Mouse (Mus musculus): ENCODE measurements around the gene Tmem8. TPM values are rescaled to one million over a fixed set of nuclear protein-coding genes. Genes with fewer than 3 reads are reported as not detected.

Gene Tmem8
- polyA plus RNA-seq, 1 experiment from 2014 or later, result 0.33 TPM

DNA sequence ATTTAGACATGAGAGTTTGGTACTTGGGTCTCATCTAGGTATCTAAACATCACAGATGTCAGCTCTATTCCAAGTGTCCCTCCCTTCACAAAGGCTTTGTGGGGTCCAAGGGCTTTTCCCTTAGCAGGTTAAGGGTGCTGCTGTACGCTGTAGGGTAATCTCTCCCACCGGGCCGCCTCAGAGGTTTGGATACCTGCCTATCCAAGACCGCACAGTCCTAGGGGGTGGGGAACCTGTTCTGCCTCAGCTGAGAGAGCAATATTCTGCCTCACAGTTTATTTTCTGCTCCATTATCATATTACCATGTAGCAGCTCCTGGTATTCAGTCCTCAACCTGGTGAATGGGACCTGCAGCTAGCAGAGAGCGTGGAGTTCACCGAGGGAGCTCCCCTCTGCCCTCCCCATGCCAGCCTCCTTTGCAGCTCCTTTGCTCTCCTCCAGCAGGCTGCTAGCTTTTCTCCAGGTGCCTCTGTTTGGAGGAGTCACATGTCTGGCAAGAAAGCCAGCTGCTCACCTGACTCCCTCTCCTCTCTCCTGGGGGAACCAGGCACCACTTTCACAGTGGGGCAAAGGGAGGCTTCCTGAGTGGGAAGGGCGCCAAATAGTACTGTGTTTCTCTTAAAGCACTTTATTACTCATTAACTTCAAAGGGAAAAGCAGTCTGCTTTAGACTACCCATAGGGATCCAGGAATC is 2.3 kb downstream of the Tmem8 start:
- 78% methylated on average over 7 of the region's 7 CpGs for WGBS (ENCODE audit: insufficient replicate concordance)
- Histone ChIP-seq H3K4me2 (no peak overlapping the region), H3K36me3 (ENCODE audit: control insufficient read depth, insufficient read depth, low read length) (no peaks in the 10 kb centered on the region), H3K27ac (ENCODE audit: low read depth, low read length) (no peak overlapping the region), H3K27me3 (ENCODE audit: control insufficient read depth, insufficient read depth, low read length) (peaks cover 86% of the 10 kb centered on the region), H3K4me1 (ENCODE audit: control insufficient read depth, insufficient read depth, low read length) (peaks cover 8% of the 10 kb centered on the region), H3K4me3 (ENCODE audit: low read depth, low read length) (no peak overlapping the region), H3K9ac (ENCODE audit: low read depth, low read length) (no peak overlapping the region), H3K9me3 (replicated peaks; ENCODE audit: control insufficient read depth, low read length) (no peaks in the 10 kb centered on the region)
- no peak for ATAC-seq (replicated peaks; ENCODE audit: insufficient number of reproducible peaks, low FRiP score, low TSS enrichment)

DNA sequence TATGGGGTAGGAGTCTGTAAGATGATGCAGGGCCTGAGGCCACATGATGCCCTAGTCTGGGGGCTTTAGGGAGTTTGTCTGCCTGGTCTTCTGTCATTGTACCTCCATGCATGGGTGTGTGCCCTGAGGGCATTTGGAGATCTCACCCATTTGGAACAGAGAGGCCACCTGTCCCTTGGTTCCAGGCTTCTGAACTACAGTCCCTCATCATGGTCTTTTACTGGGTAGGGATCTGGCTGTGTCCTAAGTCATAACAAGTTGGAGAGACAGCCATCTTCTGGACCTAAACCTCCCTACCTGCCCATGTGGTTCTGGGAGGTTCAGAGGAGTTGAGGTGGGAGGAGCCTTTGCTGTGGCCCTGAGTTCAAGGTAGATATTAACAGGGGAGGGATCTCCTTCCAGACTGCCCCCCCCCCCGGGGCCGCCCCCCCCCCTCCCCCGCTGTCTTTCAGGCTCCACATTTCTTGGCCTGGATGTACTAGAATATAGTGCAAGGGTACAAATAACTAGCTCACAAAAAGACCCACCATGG is 2.9 kb downstream of the Tmem8 start:
- no peak overlapping the region for H3K9ac ChIP-seq (ENCODE audit: low read depth, low read length)
- H3K4me2 ChIP-seq, result no peak overlapping the region
- H3K36me3 ChIP-seq (ENCODE audit: control insufficient read depth, insufficient read depth, low read length), result no peaks in the 10 kb centered on the region
- peaks cover 8% of the 10 kb centered on the region for H3K4me1 ChIP-seq (ENCODE audit: control insufficient read depth, insufficient read depth, low read length)
- H3K27ac ChIP-seq (ENCODE audit: low read depth, low read length), result no peak overlapping the region
- peaks cover 79% of the 10 kb centered on the region for H3K27me3 ChIP-seq (ENCODE audit: control insufficient read depth, insufficient read depth, low read length)
- no peak for ATAC-seq (replicated peaks; ENCODE audit: insufficient number of reproducible peaks, low FRiP score, low TSS enrichment)
- no peaks in the 10 kb centered on the region for H3K9me3 ChIP-seq (replicated peaks; ENCODE audit: control insufficient read depth, low read length)
- WGBS (ENCODE audit: insufficient replicate concordance), result 70% methylated on average over 3 of the region's 3 CpGs
- no peak overlapping the region for H3K4me3 ChIP-seq (ENCODE audit: low read depth, low read length)

DNA sequence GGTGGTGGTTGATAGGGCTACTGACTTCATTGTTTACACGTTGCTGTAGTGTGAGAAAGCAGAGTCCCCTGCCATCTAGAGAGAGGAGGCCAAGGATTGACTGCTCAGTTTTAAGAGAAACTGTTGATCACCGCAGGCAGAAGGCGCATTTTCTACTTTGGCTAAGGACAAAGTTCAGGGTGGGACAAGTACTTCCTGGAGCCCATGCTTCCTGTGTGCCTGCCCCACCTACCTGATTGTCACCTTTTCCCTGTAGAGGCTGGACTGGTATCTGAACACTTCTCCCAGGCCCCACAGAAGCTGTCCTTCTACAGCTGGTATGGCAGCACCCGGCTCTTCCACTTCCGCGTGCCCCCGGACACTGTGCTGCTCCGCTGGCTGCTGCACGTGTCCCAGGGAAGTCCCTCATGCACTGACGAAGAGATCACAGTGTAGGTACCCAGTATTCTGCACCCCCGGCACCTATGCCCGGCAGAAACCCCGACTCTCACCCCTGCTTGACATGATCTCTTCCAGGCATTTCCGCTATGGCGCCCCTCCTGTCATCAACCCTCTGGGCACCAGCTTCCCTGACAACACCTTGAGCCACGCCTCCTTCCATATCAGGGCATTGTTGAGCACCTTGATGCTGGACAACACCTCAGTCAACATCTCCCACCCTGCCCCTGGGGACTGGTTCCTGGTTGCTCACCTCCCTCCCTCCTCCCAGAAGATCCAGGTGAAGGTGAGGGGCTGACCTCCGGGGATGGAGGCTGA is 3.6 kb downstream of the Tmem8 start:
- 78% methylated on average over 17 of the region's 17 CpGs for WGBS (ENCODE audit: insufficient replicate concordance)
- no peaks in the 10 kb centered on the region for H3K9me3 ChIP-seq (replicated peaks; ENCODE audit: control insufficient read depth, low read length)
- ATAC-seq (replicated peaks; ENCODE audit: insufficient number of reproducible peaks, low FRiP score, low TSS enrichment), result no peak
- no peak overlapping the region for H3K27ac ChIP-seq (ENCODE audit: low read depth, low read length)
- H3K4me3 ChIP-seq (ENCODE audit: low read depth, low read length), result no peak overlapping the region
- no peak overlapping the region for H3K9ac ChIP-seq (ENCODE audit: low read depth, low read length)
- no peak overlapping the region for H3K4me2 ChIP-seq
- peaks cover 73% of the 10 kb centered on the region for H3K27me3 ChIP-seq (ENCODE audit: control insufficient read depth, insufficient read depth, low read length)
- H3K36me3 ChIP-seq (ENCODE audit: control insufficient read depth, insufficient read depth, low read length), result no peaks in the 10 kb centered on the region
- H3K4me1 ChIP-seq (ENCODE audit: control insufficient read depth, insufficient read depth, low read length), result peaks cover 8% of the 10 kb centered on the region

DNA sequence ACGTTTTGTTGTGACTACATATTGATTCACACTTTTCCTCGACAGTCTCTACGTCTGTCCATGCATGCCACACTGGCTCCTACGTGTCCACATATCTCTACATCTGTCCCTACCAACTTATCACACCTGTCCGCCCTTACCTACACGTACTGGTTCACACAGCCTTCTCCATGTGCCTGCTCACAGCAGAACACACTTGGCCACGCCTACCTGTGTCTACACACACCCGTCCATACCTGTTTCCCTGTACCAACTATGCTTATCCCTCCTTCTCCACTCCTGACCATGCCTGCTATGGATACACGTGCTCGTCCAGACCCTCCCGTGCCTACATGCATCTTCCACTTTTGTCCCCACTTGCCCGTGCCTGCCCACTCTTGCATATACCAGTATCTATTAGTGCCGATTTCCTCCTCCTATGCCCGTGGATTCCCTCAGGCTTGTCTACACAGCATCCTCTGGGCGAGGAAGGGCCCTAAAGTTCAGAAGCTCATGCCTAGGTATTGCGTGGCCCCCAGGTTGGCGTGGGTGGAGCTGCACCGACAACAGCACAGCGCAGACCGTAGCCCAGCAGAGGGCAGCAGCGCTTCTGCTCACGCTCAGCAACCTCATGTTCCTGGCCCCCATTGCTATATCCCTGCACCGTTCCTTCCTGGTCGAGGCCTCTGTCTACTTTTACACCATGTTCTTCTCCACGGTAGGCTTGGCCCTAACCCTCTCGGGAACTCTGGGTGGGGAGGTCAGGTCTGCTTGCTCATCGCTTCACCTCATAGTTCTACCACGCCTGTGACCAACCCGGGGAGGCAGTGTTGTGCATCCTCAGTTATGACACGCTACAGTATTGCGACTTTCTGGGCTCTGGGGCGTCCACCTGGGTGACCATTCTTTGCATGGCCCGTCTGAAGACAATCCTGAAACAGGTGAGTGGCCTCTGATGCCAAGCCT is 6.9 kb downstream of the Tmem8 start:
- H3K27ac ChIP-seq (ENCODE audit: low read depth, low read length), result no peak overlapping the region
- peaks cover 8% of the 10 kb centered on the region; the same call in 1 of the 2 replicates for H3K4me1 ChIP-seq (ENCODE audit: control insufficient read depth, insufficient read depth, low read length)
- no peak for ATAC-seq (replicated peaks; ENCODE audit: insufficient number of reproducible peaks, low FRiP score, low TSS enrichment)
- 46% methylated on average over 33 of the region's 33 CpGs for WGBS (ENCODE audit: insufficient replicate concordance)
- H3K36me3 ChIP-seq (ENCODE audit: control insufficient read depth, insufficient read depth, low read length), result no peaks in the 10 kb centered on the region
- no peak overlapping the region for H3K4me2 ChIP-seq
- no peak overlapping the region for H3K4me3 ChIP-seq (ENCODE audit: low read depth, low read length)
- no peak overlapping the region for H3K9ac ChIP-seq (ENCODE audit: low read depth, low read length)
- H3K27me3 ChIP-seq (ENCODE audit: control insufficient read depth, insufficient read depth, low read length), result peaks cover 41% of the 10 kb centered on the region
- H3K9me3 ChIP-seq (replicated peaks; ENCODE audit: control insufficient read depth, low read length), result no peaks in the 10 kb centered on the region

DNA sequence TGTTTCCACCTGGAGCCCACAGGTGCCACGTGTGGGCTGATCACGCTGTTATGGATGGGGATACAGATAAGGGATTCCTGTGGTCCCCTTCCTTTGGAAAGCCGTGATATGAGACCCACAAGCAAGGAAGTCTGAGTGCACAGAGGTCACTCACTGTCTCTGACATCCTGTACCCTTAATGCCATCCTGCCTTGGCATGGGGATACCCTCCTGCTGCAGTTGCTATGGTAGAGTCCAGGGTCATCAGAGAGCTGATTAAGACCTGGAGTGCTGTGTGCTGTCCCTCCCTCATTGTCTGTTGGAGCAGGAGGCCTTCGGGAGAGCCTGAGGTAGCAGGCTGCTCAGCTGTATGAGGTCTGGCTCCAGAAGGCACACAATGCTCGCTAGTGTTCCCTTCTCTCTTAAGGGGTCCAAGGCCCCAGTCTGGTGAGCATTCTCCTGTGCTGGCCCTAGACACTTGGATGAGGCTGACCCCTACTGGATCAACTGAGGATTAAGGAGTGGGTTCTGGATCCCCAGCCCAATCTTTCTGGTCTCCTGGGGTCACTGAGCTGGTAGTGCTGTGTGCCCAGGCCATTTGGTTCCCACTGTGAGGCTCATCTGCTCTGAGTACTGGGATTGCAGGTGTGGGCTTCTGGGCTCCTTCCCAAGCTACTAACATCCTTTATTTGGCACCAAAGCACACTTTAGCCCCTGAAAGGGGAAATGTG is 9.5 kb downstream of the Tmem8 start:
- Histone ChIP-seq H3K4me1 (ENCODE audit: control insufficient read depth, insufficient read depth, low read length) (peaks cover 8% of the 10 kb centered on the region; the same call in 1 of the 2 replicates), H3K9ac (ENCODE audit: low read depth, low read length) (no peak overlapping the region), H3K36me3 (ENCODE audit: control insufficient read depth, insufficient read depth, low read length) (peaks cover 19% of the 10 kb centered on the region), H3K9me3 (replicated peaks; ENCODE audit: control insufficient read depth, low read length) (no peaks in the 10 kb centered on the region), H3K4me2 (no peak overlapping the region; the same call in 1 of the 2 replicates), H3K27me3 (ENCODE audit: control insufficient read depth, insufficient read depth, low read length) (peaks cover 15% of the 10 kb centered on the region), H3K27ac (ENCODE audit: low read depth, low read length) (no peak overlapping the region), H3K4me3 (ENCODE audit: low read depth, low read length) (no peak overlapping the region)
- no peak for ATAC-seq (replicated peaks; ENCODE audit: insufficient number of reproducible peaks, low FRiP score, low TSS enrichment)
- 63% methylated on average over 5 of the region's 5 CpGs for WGBS (ENCODE audit: insufficient replicate concordance)

DNA sequence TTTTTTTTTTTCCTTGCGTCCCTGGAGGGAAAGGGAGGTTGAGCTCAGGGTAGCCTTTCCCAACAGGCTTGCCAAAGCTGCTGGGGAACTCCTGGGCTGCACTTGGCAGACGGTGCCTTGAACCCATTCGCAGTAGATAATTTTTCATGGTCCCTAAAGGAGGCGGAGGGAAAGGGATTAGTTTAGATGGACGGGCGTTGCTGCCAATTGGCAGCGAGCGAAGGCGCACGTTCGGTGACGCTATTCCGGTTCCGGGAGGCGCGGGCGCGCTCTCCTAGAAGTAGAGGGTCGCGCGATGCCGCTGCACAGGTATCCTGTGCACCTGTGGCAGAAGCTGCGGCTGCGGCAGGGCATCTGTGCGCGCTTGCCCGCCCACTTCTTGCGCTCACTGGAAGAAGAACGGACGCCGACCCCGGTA is 10.2 kb downstream of the Tmem8 start, which contains the start of gene Mrpl28:
TSS of gene Mrpl28 (plus strand) at position 234 of the 418 bp plus-strand sequence.
- Histone ChIP-seq H3K4me3 (ENCODE audit: low read depth, low read length) (peak within 1 kb of the TSS; percentile 100), H3K9me3 (replicated peaks; ENCODE audit: control insufficient read depth, low read length) (no peaks in the 10 kb centered on the region), H3K27me3 (ENCODE audit: control insufficient read depth, insufficient read depth, low read length) (peaks cover 8% of the 10 kb centered on the region), H3K4me2 (peak within 1 kb of the TSS; percentile 81), H3K4me1 (ENCODE audit: control insufficient read depth, insufficient read depth, low read length) (peaks cover 8% of the 10 kb centered on the region; the same call in 1 of the 2 replicates), H3K27ac (ENCODE audit: low read depth, low read length) (0 out of 2 replicates have a peak within 1 kb of the TSS, but pooled peaks have one; percentile 10), H3K36me3 (ENCODE audit: control insufficient read depth, insufficient read depth, low read length) (peaks cover 22% of the 10 kb centered on the region), H3K9ac (ENCODE audit: low read depth, low read length) (peak within 1 kb of the TSS; percentile 88)
- under 1% methylated on average over 32 of the region's 32 CpGs for WGBS (ENCODE audit: insufficient replicate concordance)
- ATAC-seq (replicated peaks; ENCODE audit: insufficient number of reproducible peaks, low FRiP score, low TSS enrichment), result peak; percentile 76

DNA sequence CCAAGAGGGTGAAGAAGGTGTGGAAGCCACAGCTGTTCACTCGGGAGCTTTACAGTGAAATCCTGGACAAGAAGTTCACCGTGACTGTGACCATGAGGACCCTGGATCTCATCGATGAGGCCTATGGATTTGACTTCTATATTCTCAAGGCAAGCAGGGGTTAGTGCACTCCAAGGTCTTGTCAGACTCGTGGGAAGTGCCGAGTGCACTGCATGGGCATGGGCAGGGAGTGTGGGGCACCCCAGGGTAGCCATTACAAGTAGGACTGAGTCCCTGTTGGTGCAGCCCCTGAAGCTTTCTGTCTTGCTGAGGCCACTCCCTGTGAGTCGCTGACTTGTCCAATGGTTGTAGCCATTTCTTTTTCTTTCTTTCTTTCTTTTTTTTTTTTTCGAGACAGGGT is 11.5 kb downstream of the Tmem8 start:
- 83% methylated on average over 7 of the region's 7 CpGs for WGBS (ENCODE audit: insufficient replicate concordance)
- peak overlapping the region; percentile 81 for H3K4me2 ChIP-seq

More for the DNA sequence above, 11.5 kb downstream of the Tmem8 start:
- Histone ChIP-seq H3K27me3 (ENCODE audit: control insufficient read depth, insufficient read depth, low read length) (peaks cover 4% of the 10 kb centered on the region), H3K9ac (ENCODE audit: low read depth, low read length) (peak overlapping the region; percentile 88), H3K27ac (ENCODE audit: low read depth, low read length) (no peak overlapping the region), H3K4me3 (ENCODE audit: low read depth, low read length) (peak overlapping the region; percentile 100), H3K36me3 (ENCODE audit: control insufficient read depth, insufficient read depth, low read length) (peaks cover 26% of the 10 kb centered on the region), H3K4me1 (ENCODE audit: control insufficient read depth, insufficient read depth, low read length) (peaks cover 8% of the 10 kb centered on the region; the same call in 1 of the 2 replicates), H3K9me3 (replicated peaks; ENCODE audit: control insufficient read depth, low read length) (no peaks in the 10 kb centered on the region)
- ATAC-seq (replicated peaks; ENCODE audit: insufficient number of reproducible peaks, low FRiP score, low TSS enrichment), result no peak
